ENCODE assay signal across 8 mouse cellular contexts in the genomic region with DNA sequence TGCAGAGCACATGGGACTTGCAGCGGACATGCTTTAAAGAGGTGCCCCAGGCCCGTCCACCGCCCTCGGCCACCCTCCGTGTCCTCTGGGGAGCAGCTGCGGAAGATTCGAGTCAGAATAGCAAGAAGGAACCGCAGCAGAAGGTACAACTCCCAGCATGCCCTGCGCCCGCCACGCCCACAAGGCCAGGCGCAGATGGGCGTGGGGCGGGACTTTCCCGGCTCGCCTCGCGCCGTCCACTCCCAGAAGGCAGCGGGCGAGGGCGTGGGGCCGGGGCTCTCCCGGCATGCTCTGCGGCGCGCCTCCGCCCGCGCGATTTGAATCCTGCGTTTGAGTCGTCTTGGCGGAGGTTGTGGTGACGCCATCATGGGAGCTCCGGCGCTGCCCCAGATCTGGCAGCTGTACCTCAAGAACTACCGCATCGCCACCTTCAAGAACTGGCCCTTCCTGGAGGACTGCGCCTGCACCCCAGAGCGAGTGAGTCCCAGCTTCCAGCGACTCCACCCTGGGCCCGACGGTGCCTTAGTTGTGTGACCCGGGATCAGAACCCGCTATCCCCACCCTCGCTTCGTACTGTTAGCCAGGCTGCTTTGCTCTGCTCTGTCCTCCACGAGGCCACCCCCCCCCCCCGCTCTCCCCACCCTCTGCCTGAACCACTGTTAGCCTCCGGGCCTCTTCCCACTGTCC. TPM values are rescaled to one million over a fixed set of nuclear protein-coding genes. Genes with fewer than 3 reads are reported as not detected.
A peak's percentile ranks its signal among the peaks of the same experiment; 100 is the strongest.
DNase-seq lines count a peak whose midpoint lies in the region; ATAC-seq and TF ChIP-seq lines count a peak whose summit lies in the region.

Birc5 (plus strand) TSS at position 267 of the 687 bp plus-strand sequence.

- peak within 1 kb of the TSS; percentile 94 for H3K4me3 ChIP-seq in ES-Bruce4 (ENCODE audit: low read depth, low read length)
- H3K4me3 ChIP-seq in forebrain, embryonic 12.5 days (replicated peaks): peak within 1 kb of the TSS; percentile 57
- peak within 1 kb of the TSS; percentile 57 for H3K4me3 ChIP-seq in heart, postnatal 0 days (ENCODE audit: low read depth, low read length)
- H3K4me3 ChIP-seq in liver, embryonic 15.5 days (replicated peaks): peak within 1 kb of the TSS; percentile 77
- H3K4me3 ChIP-seq in neural tube, embryonic 11.5 days (ENCODE audit: low read depth, low read length): peak within 1 kb of the TSS; percentile 50
- H3K4me3 ChIP-seq in stomach, embryonic 16.5 days (replicated peaks; ENCODE audit: low read length): peak within 1 kb of the TSS; percentile 64

- H3K27ac ChIP-seq in ES-Bruce4 (ENCODE audit: insufficient read depth, low read length): peak within 1 kb of the TSS; percentile 86
- H3K27ac ChIP-seq in forebrain, embryonic 12.5 days: peak within 1 kb of the TSS; percentile 97
- H3K27ac ChIP-seq in heart, postnatal 0 days (ENCODE audit: low read depth): peak within 1 kb of the TSS; percentile 91
- peak within 1 kb of the TSS; percentile 92 for H3K27ac ChIP-seq in liver, embryonic 15.5 days (replicated peaks)
- peak within 1 kb of the TSS; percentile 86 for H3K27ac ChIP-seq in neural tube, embryonic 11.5 days (ENCODE audit: low read depth, low read length)
- H3K27ac ChIP-seq in stomach, embryonic 16.5 days (ENCODE audit: low read length): peak within 1 kb of the TSS; percentile 98

- peak; percentile 95 for ATAC-seq in forebrain, embryonic 12.5 days (ENCODE audit: low FRiP score)
- peak; percentile 96 for ATAC-seq in heart, postnatal 0 days (ENCODE audit: insufficient read depth, low read depth)
- peak; percentile 84 for ATAC-seq in liver, embryonic 15.5 days (ENCODE audit: insufficient read depth)
- ATAC-seq in neural tube, embryonic 11.5 days (ENCODE audit: insufficient read depth, low FRiP score, low TSS enrichment): peak; percentile 92
- ATAC-seq in stomach, embryonic 16.5 days (ENCODE audit: insufficient read depth, low FRiP score): peak; percentile 95

- H3K27me3 ChIP-seq in ES-Bruce4 (ENCODE audit: control insufficient read depth, insufficient read depth, low read length, poor library complexity, severe bottlenecking): no peaks in the 10 kb centered on the region
- H3K27me3 ChIP-seq in forebrain, embryonic 12.5 days: no peaks in the 10 kb centered on the region
- no peaks in the 10 kb centered on the region for H3K27me3 ChIP-seq in heart, postnatal 0 days (ENCODE audit: control insufficient read depth, insufficient read depth, low read length)
- no peaks in the 10 kb centered on the region for H3K27me3 ChIP-seq in liver, embryonic 15.5 days
- no peaks in the 10 kb centered on the region for H3K27me3 ChIP-seq in neural tube, embryonic 11.5 days (ENCODE audit: control insufficient read depth, insufficient read depth, low read length)
- no peaks in the 10 kb centered on the region for H3K27me3 ChIP-seq in stomach, embryonic 16.5 days (ENCODE audit: control insufficient read depth, insufficient read depth, low read length)

- H3K9me3 ChIP-seq in ES-Bruce4 (replicated peaks; ENCODE audit: control insufficient read depth, insufficient read depth, low read length, poor library complexity, severe bottlenecking): no peaks in the 10 kb centered on the region
- H3K9me3 ChIP-seq in forebrain, embryonic 12.5 days: no peaks in the 10 kb centered on the region
- no peaks in the 10 kb centered on the region for H3K9me3 ChIP-seq in heart, postnatal 0 days (replicated peaks; ENCODE audit: control insufficient read depth, low read length)
- no peaks in the 10 kb centered on the region for H3K9me3 ChIP-seq in liver, embryonic 15.5 days (replicated peaks)
- no peaks in the 10 kb centered on the region for H3K9me3 ChIP-seq in neural tube, embryonic 11.5 days (ENCODE audit: control insufficient read depth, low read length)
- no peaks in the 10 kb centered on the region for H3K9me3 ChIP-seq in stomach, embryonic 16.5 days (replicated peaks; ENCODE audit: control insufficient read depth, low read length)

- under 1% methylated on average over 51 of the region's 51 CpGs for WGBS in forebrain, embryonic 12.5 days
- under 1% methylated on average over 51 of the region's 51 CpGs for WGBS in heart, postnatal 0 days
- under 1% methylated on average over 51 of the region's 51 CpGs for WGBS in liver, embryonic 15.5 days (ENCODE audit: insufficient replicate concordance)
- under 1% methylated on average over 50 of the region's 51 CpGs for WGBS in neural tube, embryonic 11.5 days
- WGBS in stomach, embryonic 16.5 days: under 1% methylated on average over 51 of the region's 51 CpGs

- TF ChIP-seq POLR2A in ES-Bruce4 (IDR thresholded peaks at IDR 0.05; ENCODE audit: insufficient read depth, low read length): peak; percentile 78

- no peak for TF ChIP-seq CTCF in ES-Bruce4 (IDR thresholded peaks at IDR 0.05; ENCODE audit: low read depth, low read length)
- no peak for TF ChIP-seq CTCF in heart, postnatal 0 days (IDR thresholded peaks at IDR 0.05; ENCODE audit: low read depth)

- TF ChIP-seq EP300 in ES-Bruce4 (IDR thresholded peaks at IDR 0.05; ENCODE audit: insufficient read depth, low read depth, low read length): peak; percentile 28; the same call in 1 of the 2 replicates
- TF ChIP-seq EP300 in heart, postnatal 0 days (IDR thresholded peaks at IDR 0.05; ENCODE audit: low read depth): no peak

- DNase-seq in c-Kit-positive CD71-positive TER-119-positive erythroid progenitor cells, embryonic 14.5 days (ENCODE audit: low spot score): peak; percentile 96
- DNase-seq in heart, postnatal 0 days (ENCODE audit: low spot score): peak; percentile 96
- DNase-seq in kidney, postnatal 4 days: peak; percentile 98 to 99
- DNase-seq in neural tube, embryonic 11.5 days (ENCODE audit: low spot score): peak; percentile 99

- peaks cover 21% of the 10 kb centered on the region for H3K36me3 ChIP-seq in ES-Bruce4 (ENCODE audit: control insufficient read depth, insufficient read depth, low read length, poor library complexity, severe bottlenecking)
- H3K36me3 ChIP-seq in forebrain, embryonic 12.5 days (replicated peaks): peaks cover 21% of the 10 kb centered on the region
- peaks cover 12% of the 10 kb centered on the region for H3K36me3 ChIP-seq in heart, postnatal 0 days (replicated peaks; ENCODE audit: control insufficient read depth, insufficient read depth, low read length)
- peaks cover 39% of the 10 kb centered on the region for H3K36me3 ChIP-seq in liver, embryonic 15.5 days (replicated peaks)
- H3K36me3 ChIP-seq in neural tube, embryonic 11.5 days (ENCODE audit: control insufficient read depth, insufficient read depth, low read length): peaks cover 4% of the 10 kb centered on the region
- peaks cover 6% of the 10 kb centered on the region; the same call in 1 of the 2 replicates for H3K36me3 ChIP-seq in stomach, embryonic 16.5 days (ENCODE audit: control insufficient read depth, insufficient read depth, low read length)

- H3K4me2 ChIP-seq in forebrain, embryonic 12.5 days: peak within 1 kb of the TSS; percentile 84
- H3K4me2 ChIP-seq in heart, postnatal 0 days (ENCODE audit: low read depth, low read length): peak within 1 kb of the TSS; percentile 93
- H3K4me2 ChIP-seq in liver, embryonic 15.5 days: peak within 1 kb of the TSS; percentile 90
- peak within 1 kb of the TSS; percentile 65 for H3K4me2 ChIP-seq in neural tube, embryonic 11.5 days (ENCODE audit: low read depth)
- H3K4me2 ChIP-seq in stomach, embryonic 16.5 days (ENCODE audit: low read depth, low read length): peak within 1 kb of the TSS; percentile 92

- no peaks in the 10 kb centered on the region for H3K4me1 ChIP-seq in ES-Bruce4 (ENCODE audit: control insufficient read depth, insufficient read depth, low read length)
- H3K4me1 ChIP-seq in forebrain, embryonic 12.5 days: peaks cover 28% of the 10 kb centered on the region
- peaks cover 19% of the 10 kb centered on the region for H3K4me1 ChIP-seq in heart, postnatal 0 days (ENCODE audit: control insufficient read depth, insufficient read depth)
- H3K4me1 ChIP-seq in liver, embryonic 15.5 days (replicated peaks): peaks cover 72% of the 10 kb centered on the region
- H3K4me1 ChIP-seq in neural tube, embryonic 11.5 days (ENCODE audit: control insufficient read depth, insufficient read depth, low read length): peaks cover 12% of the 10 kb centered on the region; the same call in 1 of the 2 replicates
- peaks cover 26% of the 10 kb centered on the region for H3K4me1 ChIP-seq in stomach, embryonic 16.5 days (ENCODE audit: control insufficient read depth, insufficient read depth, low read length)

- peak within 1 kb of the TSS; percentile 91 for H3K9ac ChIP-seq in ES-Bruce4 (ENCODE audit: low read depth, poor library complexity, severe bottlenecking)
- peak within 1 kb of the TSS; percentile 80 for H3K9ac ChIP-seq in forebrain, embryonic 12.5 days
- peak within 1 kb of the TSS; percentile 71 for H3K9ac ChIP-seq in heart, postnatal 0 days (replicated peaks; ENCODE audit: low read depth, low read length)
- peak within 1 kb of the TSS; percentile 90 for H3K9ac ChIP-seq in liver, embryonic 15.5 days
- peak within 1 kb of the TSS; percentile 62 for H3K9ac ChIP-seq in neural tube, embryonic 11.5 days (ENCODE audit: low read length)
- H3K9ac ChIP-seq in stomach, embryonic 16.5 days (ENCODE audit: low read length): peak within 1 kb of the TSS; percentile 90

RNA-seq across cellular contexts. Expression of gene Birc5, which starts in this region (rescaled TPM):
- polyA plus RNA-seq in ES-Bruce4 (2011; ENCODE audit: insufficient read depth, insufficient read length, low read depth, missing spikeins): 171 and 183 TPM in 2 replicates
- 282 and 293 TPM in 2 replicates for polyA plus RNA-seq in forebrain, embryonic 12.5 days (2016; fragmentation: Nextera tagmentation; extraction: Ambion mirVana)
- total RNA-seq in heart, postnatal 0 days (2014; rRNA removed; ENCODE audit: low replicate concordance): 36.1 and 56.8 TPM in 2 replicates
- polyA plus RNA-seq in heart, postnatal 0 days (2015; fragmentation: Nextera tagmentation; extraction: Ambion mirVana): 83.6 and 85.0 TPM in 2 replicates
- polyA plus RNA-seq in liver, embryonic 15.5 days (2015; fragmentation: Nextera tagmentation; extraction: Ambion mirVana): 306 and 347 TPM in 2 replicates
- polyA plus RNA-seq in neural tube, embryonic 11.5 days (2014; fragmentation: Nextera tagmentation; extraction: Ambion mirVana): 287 and 308 TPM in 2 replicates
- 230 and 247 TPM in 2 replicates for polyA plus RNA-seq in stomach, embryonic 16.5 days (2015; fragmentation: Nextera tagmentation; extraction: Ambion mirVana)

Comparison
In these comparisons a context has a peak if more than half of its experiments do, and no peak if none do; other contexts are left out.
1. Peak in every context shown above with its lines: DNase-seq, ATAC-seq, H3K4me3 ChIP-seq and H3K27ac ChIP-seq.